In genomic region chr14:21995031-21995754, GRCm38 (mm10) we compare ENCODE assay signal across 8 mouse cellular contexts. TPM values are rescaled to one million over a fixed set of nuclear protein-coding genes. Genes with fewer than 3 reads are reported as not detected.
DNase-seq lines count a peak whose midpoint lies in the region; ATAC-seq and TF ChIP-seq lines count a peak whose summit lies in the region.

No protein-coding gene starts in this region.

- WGBS in embryonic facial prominence, embryonic 14.5 days: 1% methylated on average over 28 of the region's 36 CpGs
- WGBS in heart, embryonic 15.5 days: 1% methylated on average over 36 of the region's 36 CpGs
- WGBS in kidney, postnatal 0 days: under 1% methylated on average over 35 of the region's 36 CpGs

- TF ChIP-seq CTCF in kidney, postnatal 0 days (IDR thresholded peaks at IDR 0.05; ENCODE audit: low read depth): no peak

- H3K27me3 ChIP-seq in embryonic facial prominence, embryonic 14.5 days (replicated peaks; ENCODE audit: control insufficient read depth, insufficient read depth, low read length): peaks cover 34% of the 10 kb centered on the region
- peaks cover 65% of the 10 kb centered on the region for H3K27me3 ChIP-seq in heart, embryonic 15.5 days
- no peaks in the 10 kb centered on the region for H3K27me3 ChIP-seq in kidney, postnatal 0 days (ENCODE audit: insufficient read depth, low read length)

- DNase-seq in right cerebral cortex, postnatal 10 days (ENCODE audit: low spot score in 2 of 2): peak; percentile 44 to 47
- DNase-seq in right cerebral cortex, postnatal 25 days: no peak
- peak; percentile 91 for DNase-seq in embryonic facial prominence, embryonic 14.5 days (ENCODE audit: low spot score)
- DNase-seq in kidney, postnatal 0 days (ENCODE audit: low spot score): peak; percentile 94
- peak; percentile 86 for DNase-seq in lung, postnatal 25 days (ENCODE audit: low spot score)
- peak; percentile 51 for DNase-seq in ovary, postnatal 14 days (ENCODE audit: low spot score)
- no peak for DNase-seq in right cerebral cortex, postnatal 14 days

- H3K9ac ChIP-seq in embryonic facial prominence, embryonic 14.5 days (ENCODE audit: low read depth, low read length): peak overlapping the region; percentile 70
- peak overlapping the region; percentile 28 for H3K9ac ChIP-seq in heart, embryonic 15.5 days
- peak overlapping the region; percentile 69 for H3K9ac ChIP-seq in kidney, postnatal 0 days (ENCODE audit: low read depth, low read length)

- peak overlapping the region; percentile 87 for H3K4me2 ChIP-seq in embryonic facial prominence, embryonic 14.5 days (ENCODE audit: low read depth, low read length)
- H3K4me2 ChIP-seq in heart, embryonic 15.5 days: peak overlapping the region; percentile 77
- peak overlapping the region; percentile 94 for H3K4me2 ChIP-seq in kidney, postnatal 0 days (ENCODE audit: low read length)

- H3K36me3 ChIP-seq in embryonic facial prominence, embryonic 14.5 days (ENCODE audit: control insufficient read depth, insufficient read depth, low read length): no peaks in the 10 kb centered on the region
- no peaks in the 10 kb centered on the region for H3K36me3 ChIP-seq in heart, embryonic 15.5 days
- no peaks in the 10 kb centered on the region for H3K36me3 ChIP-seq in kidney, postnatal 0 days (ENCODE audit: insufficient read depth, low read length)

- no peaks in the 10 kb centered on the region for H3K9me3 ChIP-seq in embryonic facial prominence, embryonic 14.5 days (ENCODE audit: control insufficient read depth, low read length)
- no peaks in the 10 kb centered on the region for H3K9me3 ChIP-seq in heart, embryonic 15.5 days (replicated peaks)
- H3K9me3 ChIP-seq in kidney, postnatal 0 days (replicated peaks; ENCODE audit: low read length): no peaks in the 10 kb centered on the region

- peak overlapping the region; percentile 64 for H3K4me3 ChIP-seq in embryonic facial prominence, embryonic 14.5 days (ENCODE audit: low read depth, low read length)
- H3K4me3 ChIP-seq in heart, embryonic 15.5 days: peak overlapping the region; percentile 49
- peak overlapping the region; percentile 80 for H3K4me3 ChIP-seq in kidney, postnatal 0 days (replicated peaks; ENCODE audit: low read depth, low read length)

- ATAC-seq in embryonic facial prominence, embryonic 14.5 days (ENCODE audit: low read depth): peak; percentile 86
- peak; percentile 69 for ATAC-seq in heart, embryonic 15.5 days (replicated peaks; ENCODE audit: insufficient number of reproducible peaks, insufficient read depth, low FRiP score, low read depth)
- ATAC-seq in kidney, postnatal 0 days (replicated peaks; ENCODE audit: low FRiP score, low read depth): peak; percentile 79

- peak overlapping the region; percentile 77 for H3K27ac ChIP-seq in embryonic facial prominence, embryonic 14.5 days (replicated peaks; ENCODE audit: low read depth, low read length)
- no peak overlapping the region for H3K27ac ChIP-seq in heart, embryonic 15.5 days
- peak overlapping the region; percentile 89 for H3K27ac ChIP-seq in kidney, postnatal 0 days

- peaks cover 13% of the 10 kb centered on the region; the same call in 1 of the 2 replicates for H3K4me1 ChIP-seq in embryonic facial prominence, embryonic 14.5 days (ENCODE audit: control insufficient read depth, insufficient read depth, low read length)
- peaks cover 34% of the 10 kb centered on the region for H3K4me1 ChIP-seq in heart, embryonic 15.5 days (replicated peaks)
- peaks cover 12% of the 10 kb centered on the region; the same call in 1 of the 2 replicates for H3K4me1 ChIP-seq in kidney, postnatal 0 days (replicated peaks; ENCODE audit: insufficient read depth, low read length)

RNA-seq across cellular contexts. Expression of gene Zfp503, which starts 5.8 kb away (rescaled TPM):
- polyA plus RNA-seq in embryonic facial prominence, embryonic 14.5 days (2014; fragmentation: Nextera tagmentation; extraction: Ambion mirVana): 10.6 and 13.6 TPM in 2 replicates
- polyA plus RNA-seq in heart, embryonic 15.5 days (2015; fragmentation: Nextera tagmentation; extraction: Ambion mirVana): 3.0 and 5.4 TPM in 2 replicates
- polyA plus RNA-seq in kidney, postnatal 0 days (2015; fragmentation: Nextera tagmentation; extraction: Ambion mirVana): 34.2 and 41.4 TPM in 2 replicates

RNA-seq across cellular contexts. Expression of gene Lrmda, which starts 24.3 kb away (rescaled TPM):
- 0.24 and 0.97 TPM in 2 replicates for polyA plus RNA-seq in embryonic facial prominence, embryonic 14.5 days (2014; fragmentation: Nextera tagmentation; extraction: Ambion mirVana)
- polyA plus RNA-seq in heart, embryonic 15.5 days (2015; fragmentation: Nextera tagmentation; extraction: Ambion mirVana): 0.70 and 0.83 TPM in 2 replicates
- polyA plus RNA-seq in kidney, postnatal 0 days (2015; fragmentation: Nextera tagmentation; extraction: Ambion mirVana): 0.83 and 1.3 TPM in 2 replicates

Comparison
In these comparisons a context has a peak if more than half of its experiments do, and no peak if none do; other contexts are left out.
1. DNase-seq: peak in right cerebral cortex, postnatal 10 days (2 of 2), embryonic facial prominence, embryonic 14.5 days (single experiment), kidney, postnatal 0 days (single experiment), lung, postnatal 25 days (single experiment) and ovary, postnatal 14 days (single experiment); none in right cerebral cortex, postnatal 25 days (single experiment) and right cerebral cortex, postnatal 14 days (single experiment).
2. Peak in every context shown above with its lines, with median percentiles within 50 percentile points of each other: ATAC-seq, H3K4me2 ChIP-seq, H3K4me3 ChIP-seq and H3K9ac ChIP-seq.